ENCODE assay signal across 7 mouse cellular contexts in the genomic region with DNA sequence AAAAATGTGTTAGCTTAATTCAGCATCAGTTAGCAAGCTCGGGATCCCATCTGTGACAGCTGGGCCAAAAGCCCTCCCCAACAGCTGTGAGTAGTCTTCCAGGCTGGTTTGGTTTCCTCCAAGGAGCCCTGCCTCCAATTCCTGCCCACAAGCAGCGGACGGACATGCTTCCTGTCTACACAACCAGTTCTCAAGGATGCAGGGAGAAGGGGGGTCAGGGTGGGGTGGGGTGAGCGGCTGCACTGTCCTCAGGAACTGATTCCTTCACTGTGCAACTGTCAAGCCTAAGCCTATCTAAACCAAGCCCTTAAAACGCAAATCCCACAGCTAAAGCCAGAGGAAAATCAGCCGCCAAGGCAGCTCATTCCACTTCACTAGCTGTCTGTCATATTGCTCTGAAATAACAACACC. TPM values are rescaled to one million over a fixed set of nuclear protein-coding genes. Genes with fewer than 3 reads are reported as not detected.
DNase-seq lines count a peak whose midpoint lies in the region; ATAC-seq lines count a peak whose summit lies in the region.

No protein-coding gene starts in this region.

- ATAC-seq in midbrain, embryonic 11.5 days (ENCODE audit: low FRiP score): no peak
- ATAC-seq in stomach, embryonic 15.5 days (ENCODE audit: insufficient read depth, low FRiP score, low read depth): no peak

- 0 out of 2 replicates have a peak, but pooled peaks cover 4% of the 10 kb centered on the region for H3K36me3 ChIP-seq in midbrain, embryonic 11.5 days (ENCODE audit: control insufficient read depth, insufficient read depth, low read length)
- H3K36me3 ChIP-seq in stomach, embryonic 15.5 days: no peaks in the 10 kb centered on the region

- intact Hi-C loops in left cerebral cortex, postnatal 4 days (cut with DNase I): no loop called here

- H3K9me3 ChIP-seq in midbrain, embryonic 11.5 days (ENCODE audit: control insufficient read depth, low read length): no peaks in the 10 kb centered on the region
- no peaks in the 10 kb centered on the region for H3K9me3 ChIP-seq in stomach, embryonic 15.5 days

- peak overlapping the region; percentile 87 for H3K9ac ChIP-seq in midbrain, embryonic 11.5 days (ENCODE audit: low read length)
- peak overlapping the region; percentile 76 for H3K9ac ChIP-seq in stomach, embryonic 15.5 days

- 18% methylated on average over 6 of the region's 6 CpGs for WGBS in midbrain, embryonic 11.5 days
- 6% methylated on average over 6 of the region's 6 CpGs for WGBS in stomach, embryonic 15.5 days

- no peaks in the 10 kb centered on the region for H3K27me3 ChIP-seq in midbrain, embryonic 11.5 days (ENCODE audit: control insufficient read depth, insufficient read depth, low read length)
- no peaks in the 10 kb centered on the region for H3K27me3 ChIP-seq in stomach, embryonic 15.5 days (replicated peaks)

- H3K4me1 ChIP-seq in midbrain, embryonic 11.5 days (ENCODE audit: control insufficient read depth, insufficient read depth, low read length): peaks cover 13% of the 10 kb centered on the region
- peaks cover 15% of the 10 kb centered on the region for H3K4me1 ChIP-seq in stomach, embryonic 15.5 days

- no peak overlapping the region for H3K27ac ChIP-seq in midbrain, embryonic 11.5 days (ENCODE audit: low read depth, low read length)
- peak overlapping the region; percentile 93 for H3K27ac ChIP-seq in stomach, embryonic 15.5 days

- peak overlapping the region; percentile 94 for H3K4me3 ChIP-seq in midbrain, embryonic 11.5 days (ENCODE audit: low read depth, low read length)
- peak overlapping the region; percentile 79 for H3K4me3 ChIP-seq in stomach, embryonic 15.5 days (replicated peaks)

- peak; percentile 60 to 80 for DNase-seq in adrenal gland, adult (ENCODE audit: inconsistent age in 2 of 2, low spot score in 1 of 2)
- DNase-seq in embryo, embryonic 10 days (ENCODE audit: low spot score): peak; percentile 37
- peak; percentile 98 for DNase-seq in heart, adult 11 months
- DNase-seq in kidney, adult 11 months: peak; percentile 51
- peak; percentile 48 for DNase-seq in left cerebral cortex, postnatal 4 days
- peak; percentile 86 for DNase-seq in midbrain, embryonic 11.5 days (ENCODE audit: low spot score, missing footprints)

- peak overlapping the region; percentile 89 for H3K4me2 ChIP-seq in midbrain, embryonic 11.5 days
- peak overlapping the region; percentile 77 for H3K4me2 ChIP-seq in stomach, embryonic 15.5 days

RNA-seq across cellular contexts. Expression of gene Stk25, which starts 24.0 kb away (rescaled TPM):
- total RNA-seq in left cerebral cortex, postnatal 4 days (2021): 100 to 1,000 TPM; 352 to 377 TPM
- 187 and 198 TPM in 2 replicates for polyA plus RNA-seq in midbrain, embryonic 11.5 days (2014; fragmentation: Nextera tagmentation; extraction: Ambion mirVana)
- 155 and 157 TPM in 2 replicates for polyA plus RNA-seq in stomach, embryonic 15.5 days (2015; fragmentation: Nextera tagmentation; extraction: Ambion mirVana)

RNA-seq across cellular contexts. Expression of gene Bok, which starts 51.0 kb away (rescaled TPM):
- total RNA-seq in left cerebral cortex, postnatal 4 days (2021): 10 to 100 TPM; 45.0 to 48.7 TPM
- 26.6 and 31.3 TPM in 2 replicates for polyA plus RNA-seq in midbrain, embryonic 11.5 days (2014; fragmentation: Nextera tagmentation; extraction: Ambion mirVana)
- 70.8 and 79.6 TPM in 2 replicates for polyA plus RNA-seq in stomach, embryonic 15.5 days (2015; fragmentation: Nextera tagmentation; extraction: Ambion mirVana)

Comparison
In these comparisons a context has a peak if more than half of its experiments do, and no peak if none do; other contexts are left out.
1. DNase-seq: peak in every context shown above with its lines; median percentile 98 in heart, adult 11 months; 86 in midbrain, embryonic 11.5 days; 70 in adrenal gland, adult; 51 in kidney, adult 11 months; 48 in left cerebral cortex, postnatal 4 days; 37 in embryo, embryonic 10 days.